Mouse (Mus musculus) cortical plate, adult 2 months (tissue): ENCODE results near the gene Emc1.

ENCODE experiments used
- CTCF ChIP-seq: fragments of 200-500 bp; IDR thresholded peaks from 2 replicates; pipeline ENCODE4 v1.5.1; 2011; ENCODE audit warnings: mild to moderate bottlenecking, control low read depth, low read length; ENCODE audit not compliant: insufficient read depth; ENCODE audit errors: extremely low read depth
- POLR2A ChIP-seq: fragments of 200-500 bp; IDR thresholded peaks from 2 replicates; pipeline ENCODE4 v1.6.1; 2011; ENCODE audit warnings: mild to moderate bottlenecking, low read length, control low read depth; ENCODE audit not compliant: insufficient read depth; ENCODE audit errors: extremely low read depth

DNA sequence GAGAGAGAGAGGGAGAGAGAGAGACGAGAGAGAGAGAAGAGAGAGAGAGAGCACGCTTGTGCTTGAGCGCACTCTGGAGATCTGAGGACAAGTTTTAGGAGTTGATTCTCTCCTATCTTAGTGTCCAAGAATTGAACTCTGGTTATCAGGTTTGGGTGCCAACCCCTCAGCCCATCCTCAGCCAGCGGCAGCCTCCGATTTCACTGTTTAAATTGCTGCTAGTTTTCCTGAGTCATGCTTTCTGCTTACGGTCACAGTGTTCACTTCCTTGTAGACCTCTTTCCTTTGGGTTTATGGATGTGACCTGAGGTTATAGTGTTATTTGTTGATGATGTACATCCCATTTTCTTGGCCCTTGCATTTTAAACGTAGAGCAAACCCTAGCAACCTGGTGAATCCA is 29.8 kb downstream of the Emc1 start:
- TF ChIP-seq POLR2A: no peak
- TF ChIP-seq CTCF: no peak
